Mouse (Mus musculus): ENCODE results near the gene Nisch. TPM values are rescaled to one million over a fixed set of nuclear protein-coding genes. Genes with fewer than 3 reads are reported as not detected.

Gene Nisch
- polyA plus RNA-seq, 1 experiment, result 160 TPM

DNA sequence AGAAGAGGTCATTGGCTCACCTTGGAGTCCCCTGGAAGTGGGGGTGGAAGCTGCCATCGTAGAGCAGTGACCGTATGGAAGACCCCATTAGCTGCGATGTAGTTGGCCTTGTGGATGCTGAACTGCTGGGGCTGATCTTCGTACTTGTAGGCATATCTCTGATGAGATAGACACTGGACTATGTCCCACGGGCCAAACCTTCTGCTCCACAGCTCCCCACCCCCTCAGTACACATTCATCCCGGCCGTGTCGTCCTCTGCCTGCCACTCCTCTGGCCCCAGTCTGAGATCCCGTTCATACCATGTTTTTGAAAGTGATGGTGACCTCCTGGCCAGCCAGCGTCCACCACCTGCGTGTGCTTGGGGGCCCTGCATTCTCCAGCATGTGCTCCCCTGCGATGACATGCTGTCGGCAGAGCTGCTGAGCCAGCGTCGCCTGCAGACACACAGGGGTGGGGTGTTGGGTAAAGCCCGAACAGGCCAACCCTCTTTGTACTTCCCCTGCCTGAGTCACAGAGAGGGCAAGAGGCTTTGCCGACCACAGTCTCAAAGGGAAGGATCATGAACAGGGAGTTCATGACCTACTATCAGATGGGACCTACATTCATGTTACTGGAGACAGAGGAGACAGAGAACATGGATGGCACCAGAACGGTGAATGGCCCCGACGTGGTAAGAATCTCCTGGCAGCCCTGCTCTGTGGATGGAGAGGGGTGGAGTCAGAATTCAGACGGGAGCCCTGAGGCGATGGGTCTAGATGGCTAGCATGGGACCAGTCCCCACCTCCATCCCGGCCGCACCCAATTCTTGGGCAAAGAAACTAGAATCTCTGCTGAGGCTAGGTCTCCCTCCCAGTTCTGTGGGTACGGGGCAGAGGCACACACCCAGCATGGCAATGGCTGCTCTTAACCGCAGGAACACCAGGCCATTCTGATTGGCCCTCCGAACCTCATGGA, 56.3 kb downstream of the Nisch start:
- H3ac ChIP-seq (ENCODE audit: control insufficient read depth, insufficient read length, low read depth), result no peak overlapping the region
- H3K79me3 ChIP-seq (ENCODE audit: low read depth), result no peaks in the 10 kb centered on the region
- TF ChIP-seq USF1 (IDR thresholded peaks at IDR 0.05; ENCODE audit: low read depth), result no peak
- TF ChIP-seq CEBPB (IDR thresholded peaks at IDR 0.05; ENCODE audit: low read depth), result no peak
- TF ChIP-seq MAX (IDR thresholded peaks at IDR 0.05), result no peak
- no peak for TF ChIP-seq MYOG (IDR thresholded peaks at IDR 0.05; ENCODE audit: control insufficient read depth, extremely low read depth, insufficient read length)
- TF ChIP-seq MYOD1 (IDR thresholded peaks at IDR 0.05; ENCODE audit: control insufficient read depth, insufficient read length, low read depth), result no peak
- TF ChIP-seq CTCF (IDR thresholded peaks at IDR 0.05; ENCODE audit: control insufficient read depth, insufficient read depth, insufficient read length), result no peak
- no peak for TF ChIP-seq FOSL1 (IDR thresholded peaks at IDR 0.05; ENCODE audit: insufficient read depth, low read length, poor library complexity, severe bottlenecking)
- H3K4me3 ChIP-seq (ENCODE audit: insufficient read depth, poor library complexity, severe bottlenecking), result no peak overlapping the region
- peaks cover 7% of the 10 kb centered on the region for H3K27me3 ChIP-seq (ENCODE audit: control insufficient read depth, insufficient read depth, insufficient read length)
- H3K36me3 ChIP-seq (ENCODE audit: control insufficient read depth, insufficient read depth), result no peaks in the 10 kb centered on the region
- H3K79me2 ChIP-seq (ENCODE audit: control insufficient read depth, insufficient read depth), result no peaks in the 10 kb centered on the region

DNA sequence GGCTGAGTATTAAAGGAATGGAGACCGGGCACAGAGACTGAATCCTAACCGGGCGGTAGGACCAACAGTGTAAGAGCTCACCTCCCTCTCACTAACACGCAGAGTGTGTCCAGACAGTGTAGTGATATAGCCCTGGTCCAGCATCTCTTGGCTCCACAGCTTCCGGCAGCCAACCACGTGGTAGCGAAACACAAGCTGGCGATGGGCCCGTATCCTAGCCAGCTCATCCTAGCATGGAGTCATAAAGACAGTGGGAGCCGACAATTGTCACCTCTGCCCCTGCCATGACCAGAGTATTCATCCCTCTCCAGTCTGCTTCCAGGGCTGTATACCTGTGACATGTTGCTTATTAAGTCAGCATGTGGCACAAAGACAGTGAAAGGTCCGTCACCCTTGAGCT, 71.1 kb downstream of the Nisch start:
- H3K27me3 ChIP-seq (ENCODE audit: control insufficient read depth, insufficient read depth, insufficient read length), result peaks cover 44% of the 10 kb centered on the region
- no peak overlapping the region for H3K4me3 ChIP-seq (ENCODE audit: insufficient read depth, poor library complexity, severe bottlenecking)
- no peaks in the 10 kb centered on the region for H3K36me3 ChIP-seq (ENCODE audit: control insufficient read depth, insufficient read depth)
- H3K79me3 ChIP-seq (ENCODE audit: low read depth), result no peaks in the 10 kb centered on the region
- no peak overlapping the region for H3ac ChIP-seq (ENCODE audit: control insufficient read depth, insufficient read length, low read depth)
- TF ChIP-seq CEBPB (IDR thresholded peaks at IDR 0.05; ENCODE audit: low read depth) (no peak), MYOG (IDR thresholded peaks at IDR 0.05; ENCODE audit: control insufficient read depth, extremely low read depth, insufficient read length) (no peak)
- no peaks in the 10 kb centered on the region for H3K79me2 ChIP-seq (ENCODE audit: control insufficient read depth, insufficient read depth)

DNA sequence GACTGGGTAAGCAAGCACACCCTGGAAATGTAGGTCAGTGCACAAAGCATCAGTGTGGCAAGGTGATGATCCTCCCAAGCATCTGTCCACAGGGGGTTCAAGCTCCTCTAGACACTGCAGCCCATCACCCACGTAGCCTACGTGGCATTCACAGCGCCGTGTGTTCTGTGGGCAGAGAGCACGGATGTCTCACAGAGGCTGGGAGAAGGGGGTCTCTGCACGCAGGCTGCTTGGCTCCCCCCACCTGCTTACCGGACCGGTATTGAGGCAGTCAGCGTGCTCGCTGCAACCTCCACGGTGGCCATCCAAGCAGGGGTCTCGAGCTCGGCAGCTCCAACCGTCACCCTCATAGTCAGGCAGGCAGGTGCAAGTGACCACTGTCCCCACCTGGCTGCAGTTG, 75.7 kb downstream of the Nisch start:
- Histone ChIP-seq H3K27me3 (ENCODE audit: control insufficient read depth, insufficient read depth, insufficient read length) (peaks cover 5% of the 10 kb centered on the region), H3K79me3 (ENCODE audit: low read depth) (no peaks in the 10 kb centered on the region), H3K4me3 (ENCODE audit: insufficient read depth, poor library complexity, severe bottlenecking) (no peak overlapping the region), H3K79me2 (ENCODE audit: control insufficient read depth, insufficient read depth) (no peaks in the 10 kb centered on the region), H3ac (ENCODE audit: control insufficient read depth, insufficient read length, low read depth) (no peak overlapping the region), H3K36me3 (ENCODE audit: control insufficient read depth, insufficient read depth) (peaks cover 10% of the 10 kb centered on the region)
- TF ChIP-seq CTCF (IDR thresholded peaks at IDR 0.05; ENCODE audit: control insufficient read depth, insufficient read depth, insufficient read length), result no peak

DNA sequence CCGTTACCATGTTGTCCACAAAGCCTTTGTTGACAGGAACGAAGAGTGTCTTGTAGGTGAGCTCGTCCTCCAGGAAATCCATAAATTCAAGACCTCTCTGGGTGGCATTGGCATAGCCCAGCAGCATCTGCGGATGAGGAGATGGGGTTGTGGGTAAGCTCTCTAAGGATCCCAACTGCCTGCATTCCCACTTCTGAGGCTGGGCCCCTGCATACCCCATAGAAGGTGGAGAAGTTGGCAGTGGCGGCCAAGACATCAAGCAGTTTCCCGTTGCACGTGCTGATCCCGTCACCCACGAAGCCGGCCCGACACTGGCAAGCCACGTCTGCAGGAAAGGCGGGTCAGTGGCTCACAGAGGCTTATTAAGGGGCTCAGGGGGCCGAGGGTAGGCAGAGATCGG, 76.6 kb downstream of the Nisch start:
- Histone ChIP-seq H3K79me3 (ENCODE audit: low read depth) (no peaks in the 10 kb centered on the region), H3ac (ENCODE audit: control insufficient read depth, insufficient read length, low read depth) (no peak overlapping the region), H3K4me3 (ENCODE audit: insufficient read depth, poor library complexity, severe bottlenecking) (no peak overlapping the region), H3K36me3 (ENCODE audit: control insufficient read depth, insufficient read depth) (peaks cover 19% of the 10 kb centered on the region), H3K27me3 (ENCODE audit: control insufficient read depth, insufficient read depth, insufficient read length) (peaks cover 5% of the 10 kb centered on the region), H3K79me2 (ENCODE audit: control insufficient read depth, insufficient read depth) (no peaks in the 10 kb centered on the region)
- no peak for TF ChIP-seq MYOD1 (IDR thresholded peaks at IDR 0.05; ENCODE audit: control insufficient read depth, insufficient read length, low read depth)
- TF ChIP-seq CTCF (IDR thresholded peaks at IDR 0.05; ENCODE audit: control insufficient read depth, insufficient read depth, insufficient read length), result no peak
- no peak for TF ChIP-seq MYOG (IDR thresholded peaks at IDR 0.05; ENCODE audit: control insufficient read depth, extremely low read depth, insufficient read length)
- TF ChIP-seq MAX (IDR thresholded peaks at IDR 0.05), result no peak
- no peak for TF ChIP-seq FOSL1 (IDR thresholded peaks at IDR 0.05; ENCODE audit: insufficient read depth, low read length, poor library complexity, severe bottlenecking)
- no peak for TF ChIP-seq CEBPB (IDR thresholded peaks at IDR 0.05; ENCODE audit: low read depth)
- TF ChIP-seq USF1 (IDR thresholded peaks at IDR 0.05; ENCODE audit: low read depth), result no peak

DNA sequence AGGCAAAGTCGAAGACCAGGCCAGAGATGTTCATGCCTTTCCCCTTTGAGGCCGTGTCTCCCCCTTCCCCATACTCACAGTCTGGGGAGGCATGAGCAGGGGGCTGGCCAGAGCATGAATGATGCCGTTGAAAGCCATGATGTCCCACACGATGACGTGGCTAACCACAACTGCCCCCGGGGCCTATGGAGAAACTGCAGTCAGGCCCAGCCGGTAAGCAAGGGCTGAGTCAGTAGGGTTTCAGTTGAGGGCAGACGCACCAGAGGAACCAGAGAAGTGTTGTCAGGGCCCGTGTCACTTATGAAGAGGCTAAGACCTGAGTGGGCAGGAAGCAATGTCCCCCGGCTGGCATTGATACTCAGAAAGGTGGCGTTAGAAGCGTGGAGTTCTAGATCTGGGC, 77.1 kb downstream of the Nisch start:
- Histone ChIP-seq H3K4me3 (ENCODE audit: insufficient read depth, poor library complexity, severe bottlenecking) (no peak overlapping the region), H3K79me3 (ENCODE audit: low read depth) (no peaks in the 10 kb centered on the region), H3K27me3 (ENCODE audit: control insufficient read depth, insufficient read depth, insufficient read length) (peaks cover under 1% of the 10 kb centered on the region), H3ac (ENCODE audit: control insufficient read depth, insufficient read length, low read depth) (no peak overlapping the region), H3K36me3 (ENCODE audit: control insufficient read depth, insufficient read depth) (peaks cover 19% of the 10 kb centered on the region), H3K79me2 (ENCODE audit: control insufficient read depth, insufficient read depth) (no peaks in the 10 kb centered on the region)
- TF ChIP-seq CTCF (IDR thresholded peaks at IDR 0.05; ENCODE audit: control insufficient read depth, insufficient read depth, insufficient read length) (no peak), MYOG (IDR thresholded peaks at IDR 0.05; ENCODE audit: control insufficient read depth, extremely low read depth, insufficient read length) (no peak), CEBPB (IDR thresholded peaks at IDR 0.05; ENCODE audit: low read depth) (no peak), MAX (IDR thresholded peaks at IDR 0.05) (no peak), USF1 (IDR thresholded peaks at IDR 0.05; ENCODE audit: low read depth) (no peak), FOSL1 (IDR thresholded peaks at IDR 0.05; ENCODE audit: insufficient read depth, low read length, poor library complexity, severe bottlenecking) (no peak), MYOD1 (IDR thresholded peaks at IDR 0.05; ENCODE audit: control insufficient read depth, insufficient read length, low read depth) (no peak)

DNA sequence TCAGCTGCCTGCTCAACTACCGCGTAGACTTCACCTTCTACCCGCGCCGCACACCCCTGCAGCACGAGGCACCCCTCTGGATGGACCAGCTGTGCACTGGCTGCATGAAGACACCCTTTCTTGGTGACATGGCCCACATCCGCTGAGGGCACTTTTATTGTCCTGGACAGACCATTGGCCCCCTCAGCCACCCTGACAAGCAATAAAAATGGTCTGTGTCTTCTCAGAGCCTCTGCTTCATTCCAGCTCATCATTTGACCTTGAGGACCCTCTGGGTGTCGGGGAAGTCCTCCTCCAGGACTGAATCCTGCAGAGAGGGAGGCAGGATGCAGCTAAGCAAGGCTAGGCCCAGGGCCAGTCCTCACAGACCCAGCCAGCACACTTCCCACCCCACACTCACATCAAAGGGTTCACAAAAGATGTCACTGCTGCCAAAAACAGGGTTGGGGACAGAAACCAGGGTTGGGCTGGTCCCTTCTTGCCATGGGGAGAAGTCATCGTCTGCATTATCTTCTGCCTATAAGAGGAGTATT, 77.8 kb downstream of the Nisch start:
- Histone ChIP-seq H3K79me2 (ENCODE audit: control insufficient read depth, insufficient read depth) (no peaks in the 10 kb centered on the region), H3K4me3 (ENCODE audit: insufficient read depth, poor library complexity, severe bottlenecking) (no peak overlapping the region), H3K36me3 (ENCODE audit: control insufficient read depth, insufficient read depth) (peaks cover 19% of the 10 kb centered on the region), H3K27me3 (ENCODE audit: control insufficient read depth, insufficient read depth, insufficient read length) (no peaks in the 10 kb centered on the region), H3ac (ENCODE audit: control insufficient read depth, insufficient read length, low read depth) (no peak overlapping the region), H3K79me3 (ENCODE audit: low read depth) (no peaks in the 10 kb centered on the region)
- TF ChIP-seq USF1 (IDR thresholded peaks at IDR 0.05; ENCODE audit: low read depth) (no peak), CEBPB (IDR thresholded peaks at IDR 0.05; ENCODE audit: low read depth) (no peak), MAX (IDR thresholded peaks at IDR 0.05) (no peak), FOSL1 (IDR thresholded peaks at IDR 0.05; ENCODE audit: insufficient read depth, low read length, poor library complexity, severe bottlenecking) (no peak), CTCF (IDR thresholded peaks at IDR 0.05; ENCODE audit: control insufficient read depth, insufficient read depth, insufficient read length) (no peak), MYOG (IDR thresholded peaks at IDR 0.05; ENCODE audit: control insufficient read depth, extremely low read depth, insufficient read length) (no peak), MYOD1 (IDR thresholded peaks at IDR 0.05; ENCODE audit: control insufficient read depth, insufficient read length, low read depth) (no peak)
